Mouse (Mus musculus) neural tube, embryonic 12.5 days (tissue): ENCODE results near the gene Prr14. TPM values are rescaled to one million over a fixed set of nuclear protein-coding genes. Genes with fewer than 3 reads are reported as not detected.
"Not testable (repeated sequence)": the region's sequence is repeated elsewhere in the genome, so short reads cannot be mapped to it uniquely, and the experiment has no call there.

Source experiments
- ATAC-seq: fragments of 200-750 bp; cut with Nextera tagmentation; 2 replicates; pipeline ENCODE4 v1.8.0; 2017; ENCODE audit warnings: low read depth, mild to moderate bottlenecking, moderate TSS enrichment, moderate library complexity; ENCODE audit not compliant: low FRiP score
- H3K27ac ChIP-seq: fragments of 300-500 bp; sonication (generic); 2 replicates; pipeline ENCODE4 v1.5.1; 2016
- H3K27me3 ChIP-seq: fragments of 300-500 bp; sonication (generic); replicated peaks from 2 replicates; pipeline ENCODE4 v1.6.1; 2016; ENCODE audit warnings: mild to moderate bottlenecking
- H3K36me3 ChIP-seq: fragments of 300-500 bp; sonication (generic); 2 replicates; pipeline ENCODE4 v1.6.1; 2016; ENCODE audit warnings: mild to moderate bottlenecking
- H3K4me1 ChIP-seq: fragments of 300-500 bp; sonication (generic); 2 replicates; pipeline ENCODE4 v1.6.1; 2016
- H3K4me2 ChIP-seq: fragments of 300-500 bp; sonication (generic); replicated peaks from 2 replicates; pipeline ENCODE4 v1.6.1; 2016; ENCODE audit warnings: mild to moderate bottlenecking
- H3K4me3 ChIP-seq: fragments of 300-500 bp; sonication (generic); 2 replicates; pipeline ENCODE4 v1.5.1; 2016
- H3K9ac ChIP-seq: fragments of 300-500 bp; sonication (generic); 2 replicates; pipeline ENCODE4 v1.6.1; 2016; ENCODE audit warnings: mild to moderate bottlenecking
- H3K9me3 ChIP-seq: fragments of 300-500 bp; sonication (generic); 2 replicates; pipeline ENCODE4 v1.6.1; 2016; ENCODE audit warnings: mild to moderate bottlenecking
- WGBS: fragments of 180-500 bp; shearing (Covaris S2); methylation state at CpG from one replicate; pipeline ENCODE4 v1.1.7; 2016; 5-methylcytosine and 5-hydroxymethylcytosine counted together
- polyA plus RNA-seq: library from polyadenylated mRNA; unstranded; fragments of >200 nt; fragmentation: Nextera tagmentation; extraction: Ambion mirVana; gene quantifications from 2 replicates; pipeline ENCODE4 v1.2.1, GENCODE M21; 2016

The Prr14 gene
- polyA plus RNA-seq, 1 experiment from 2014 or later = 63.5 TPM

DNA sequence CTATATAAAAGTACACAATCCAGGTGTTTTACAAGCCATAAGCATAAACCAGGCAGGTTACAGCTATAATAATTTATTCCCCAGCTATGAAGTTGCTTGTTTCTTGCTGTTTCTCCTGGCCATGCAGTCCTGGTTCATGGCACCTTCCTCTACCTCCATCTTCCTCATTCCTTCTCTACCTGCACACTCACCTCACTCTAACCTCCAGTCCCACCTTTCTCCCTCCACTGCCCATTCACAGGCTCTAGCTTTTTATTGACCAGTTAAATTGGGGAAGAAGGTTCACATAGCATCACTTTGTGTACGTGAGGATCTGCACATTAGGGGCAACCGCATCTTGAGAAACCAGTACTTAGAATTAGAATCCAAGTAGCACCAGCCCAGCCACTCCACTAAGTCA lies 6.4 kb upstream of the Prr14 start:
- Histone ChIP-seq H3K27ac (no peak overlapping the region), H3K9me3 (0 out of 2 replicates have a peak, but pooled peaks cover 9% of the 10 kb centered on the region), H3K4me3 (no peak overlapping the region), H3K27me3 (no peaks in the 10 kb centered on the region), H3K4me1 (peaks cover 38% of the 10 kb centered on the region), H3K4me2 (no peak overlapping the region), H3K9ac (no peak overlapping the region), H3K36me3 (peaks cover 41% of the 10 kb centered on the region)
- 98% methylated on average over 2 of the region's 2 CpGs for WGBS
- ATAC-seq = no peak

- Histone ChIP-seq H3K4me1 (peaks cover 32% of the 10 kb centered on the region), H3K9ac (no peak overlapping the region), H3K36me3 (peaks cover 48% of the 10 kb centered on the region), H3K9me3 (0 out of 2 replicates have a peak, but pooled peaks cover 9% of the 10 kb centered on the region), H3K27ac (no peak overlapping the region), H3K4me3 (no peak overlapping the region), H3K4me2 (no peak overlapping the region), H3K27me3 (no peaks in the 10 kb centered on the region)
- ATAC-seq = no peak
- WGBS = 93% methylated on average over 7 of the region's 7 CpGs
Observed at GRCm38 (mm10) chr7:127454905-127455304, 4.5 kb upstream of the Prr14 start.

DNA sequence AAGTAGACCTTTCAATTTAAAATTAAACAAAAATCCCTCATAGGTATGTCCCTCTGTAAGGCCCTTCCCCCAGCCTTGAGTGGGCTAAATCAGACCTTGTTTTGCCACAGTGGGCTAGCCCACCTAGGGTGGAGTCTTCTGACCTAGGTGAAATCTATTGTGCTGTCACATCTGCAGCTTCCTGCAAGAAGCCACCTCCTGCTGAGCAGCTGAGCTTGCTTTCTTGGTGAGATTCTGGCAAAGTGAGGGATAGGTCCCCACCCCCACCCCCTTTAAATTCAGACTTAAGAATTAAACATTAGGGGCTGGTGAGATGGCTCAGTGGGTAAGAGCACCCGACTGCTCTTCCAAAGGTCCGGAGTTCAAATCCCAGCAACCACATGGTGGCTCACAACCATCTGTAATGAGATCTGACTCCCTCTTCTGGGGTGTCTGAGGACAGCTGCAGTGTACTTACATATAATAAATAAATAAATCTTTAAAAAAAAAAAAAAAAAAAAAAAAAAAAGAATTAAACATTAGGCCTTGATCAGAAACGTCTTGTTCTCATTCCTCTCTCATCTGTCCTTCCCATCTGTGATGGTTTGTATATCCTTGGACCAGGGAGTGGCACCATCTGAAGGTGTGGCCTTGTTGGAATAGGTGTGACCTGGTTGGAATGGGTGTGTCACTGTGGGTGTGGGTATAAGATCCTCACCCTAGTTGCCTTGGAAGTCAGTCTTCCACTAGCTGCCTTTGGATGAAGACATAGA lies 864 bp upstream of the Prr14 start:
- WGBS = 86% methylated on average over 3 of the region's 3 CpGs
- H3K9me3 ChIP-seq = not testable (repeated sequence)
- peaks cover 50% of the 10 kb centered on the region for H3K36me3 ChIP-seq

GRCm38 (mm10) chr7:127465191-127465590 lies 5.8 kb downstream of the Prr14 start:
- Histone ChIP-seq H3K4me1 (no peaks in the 10 kb centered on the region), H3K27me3 (no peaks in the 10 kb centered on the region), H3K4me2 (no peak overlapping the region), H3K9ac (no peak overlapping the region), H3K27ac (no peak overlapping the region), H3K4me3 (no peak overlapping the region), H3K36me3 (peaks cover 44% of the 10 kb centered on the region), H3K9me3 (no peaks in the 10 kb centered on the region)
- no peak for ATAC-seq
- WGBS = 95% methylated on average over 3 of the region's 3 CpGs

More for the DNA sequence above, 864 bp upstream of the Prr14 start:
- H3K27ac ChIP-seq, H3K4me1 ChIP-seq, H3K4me2 ChIP-seq, H3K27me3 ChIP-seq, H3K4me3 ChIP-seq, H3K9ac ChIP-seq, ATAC-seq: not testable (repeated sequence)

GRCm38 (mm10) chr7:127465670-127466069 lies 6.3 kb downstream of the Prr14 start:
- not testable (repeated sequence) for H3K9me3 ChIP-seq, H3K4me1 ChIP-seq, ATAC-seq, H3K27me3 ChIP-seq, H3K9ac ChIP-seq, H3K4me3 ChIP-seq, H3K4me2 ChIP-seq, H3K27ac ChIP-seq
- WGBS = 92% methylated on average over 2 of the region's 2 CpGs
- H3K36me3 ChIP-seq = peaks cover 40% of the 10 kb centered on the region

- Histone ChIP-seq H3K27ac (no peak overlapping the region), H3K4me2 (no peak overlapping the region), H3K27me3 (no peaks in the 10 kb centered on the region), H3K4me1 (no peaks in the 10 kb centered on the region), H3K9ac (no peak overlapping the region), H3K9me3 (no peaks in the 10 kb centered on the region), H3K4me3 (no peak overlapping the region), H3K36me3 (peaks cover 32% of the 10 kb centered on the region)
- 96% methylated on average over 4 of the region's 4 CpGs for WGBS
- no peak for ATAC-seq
Observed at GRCm38 (mm10) chr7:127466606-127467005, 7.2 kb downstream of the Prr14 start.

GRCm38 (mm10) chr7:127470011-127470715 lies 10.8 kb downstream of the Prr14 start:
- peak overlapping the region; percentile 89 for H3K4me3 ChIP-seq
- peak overlapping the region; percentile 91 for H3K4me2 ChIP-seq
- peak overlapping the region; percentile 96 for H3K27ac ChIP-seq
- no peaks in the 10 kb centered on the region for H3K27me3 ChIP-seq
- H3K4me1 ChIP-seq = peaks cover 10% of the 10 kb centered on the region
- peak; percentile 30 for ATAC-seq
- H3K9me3 ChIP-seq = no peaks in the 10 kb centered on the region
- H3K36me3 ChIP-seq = peaks cover 45% of the 10 kb centered on the region
- 11% methylated on average over 10 of the region's 10 CpGs for WGBS
- peak overlapping the region; percentile 94 for H3K9ac ChIP-seq

DNA sequence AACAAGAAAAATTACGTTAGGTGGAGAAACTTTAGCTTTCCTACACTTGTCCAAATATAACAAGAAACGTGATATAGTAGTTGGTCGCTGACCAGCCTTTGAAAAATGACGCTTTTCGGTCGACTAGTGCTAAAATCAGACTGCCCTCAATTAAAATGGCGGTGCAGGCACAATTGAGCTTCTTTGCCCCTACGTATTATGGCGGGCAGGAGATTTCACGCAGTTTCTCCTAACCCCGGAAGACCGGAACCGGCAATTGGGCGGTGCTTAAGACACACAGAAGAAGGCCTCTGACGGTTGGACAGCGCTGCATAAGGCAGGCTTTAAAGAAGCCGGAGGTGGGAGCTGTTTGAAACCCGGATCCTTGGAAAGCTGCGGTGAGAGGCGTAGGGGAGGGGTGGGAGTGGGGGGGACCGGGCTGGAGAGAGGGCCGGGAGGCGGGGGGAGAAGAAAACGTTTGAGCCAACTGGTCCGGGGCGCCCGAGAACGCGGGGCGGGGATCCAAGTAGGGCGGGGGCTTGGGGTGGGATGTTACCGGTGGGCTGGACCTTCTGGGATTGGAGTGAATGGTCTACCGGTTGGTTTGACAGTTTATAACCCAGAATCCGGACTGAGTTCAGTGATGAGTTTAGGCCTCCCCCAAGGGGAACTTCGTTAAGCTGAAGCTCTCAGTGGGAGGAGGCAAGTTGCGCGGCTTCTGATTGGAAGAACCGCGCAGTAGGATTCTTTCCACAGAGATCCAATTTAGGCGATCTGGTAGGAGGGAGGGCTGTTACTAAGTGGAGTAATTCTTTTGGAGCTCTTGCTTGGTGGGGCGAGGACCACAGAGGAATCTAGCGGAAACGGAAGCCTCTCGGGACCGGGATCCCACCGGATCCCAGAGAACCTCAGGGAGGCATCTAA lies 11.6 kb downstream of the Prr14 start:
- Histone ChIP-seq H3K9ac (peak overlapping the region; percentile 94), H3K27me3 (no peaks in the 10 kb centered on the region), H3K4me3 (peak overlapping the region; percentile 89), H3K4me1 (peaks cover 10% of the 10 kb centered on the region), H3K4me2 (peak overlapping the region; percentile 91), H3K27ac (peak overlapping the region; percentile 96), H3K9me3 (no peaks in the 10 kb centered on the region), H3K36me3 (peaks cover 47% of the 10 kb centered on the region)
- under 1% methylated on average over 45 of the region's 46 CpGs for WGBS
- peak; percentile 93 for ATAC-seq

DNA sequence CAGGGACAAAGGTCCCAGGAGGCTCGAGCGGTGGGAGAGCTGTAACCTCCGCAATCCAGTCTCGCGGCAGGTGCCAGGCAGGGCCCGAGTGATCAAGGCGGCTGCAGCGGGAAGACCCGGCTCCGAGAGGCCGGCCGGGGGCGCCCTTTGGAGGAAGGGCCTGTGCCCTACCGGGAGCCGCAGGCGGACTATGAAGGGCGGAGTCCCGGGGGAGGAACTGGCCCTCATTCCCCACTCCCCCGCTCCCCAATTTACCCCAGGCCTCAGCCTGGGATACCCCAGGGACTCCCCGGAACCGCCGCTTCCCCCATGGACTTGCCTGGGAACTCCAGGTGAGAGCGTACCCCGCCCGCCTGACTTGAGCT lies 12.2 kb downstream of the Prr14 start:
- peak overlapping the region; percentile 89 for H3K4me3 ChIP-seq
- H3K4me2 ChIP-seq = peak overlapping the region; percentile 91
- H3K36me3 ChIP-seq = peaks cover 50% of the 10 kb centered on the region
- no peaks in the 10 kb centered on the region for H3K27me3 ChIP-seq
- H3K4me1 ChIP-seq = peaks cover 10% of the 10 kb centered on the region
- no peaks in the 10 kb centered on the region for H3K9me3 ChIP-seq
- H3K9ac ChIP-seq = peak overlapping the region; percentile 94
- peak; percentile 49; the same call in 1 of the 2 replicates for ATAC-seq
- peak overlapping the region; percentile 96 for H3K27ac ChIP-seq
- WGBS = under 1% methylated on average over 25 of the region's 25 CpGs

DNA sequence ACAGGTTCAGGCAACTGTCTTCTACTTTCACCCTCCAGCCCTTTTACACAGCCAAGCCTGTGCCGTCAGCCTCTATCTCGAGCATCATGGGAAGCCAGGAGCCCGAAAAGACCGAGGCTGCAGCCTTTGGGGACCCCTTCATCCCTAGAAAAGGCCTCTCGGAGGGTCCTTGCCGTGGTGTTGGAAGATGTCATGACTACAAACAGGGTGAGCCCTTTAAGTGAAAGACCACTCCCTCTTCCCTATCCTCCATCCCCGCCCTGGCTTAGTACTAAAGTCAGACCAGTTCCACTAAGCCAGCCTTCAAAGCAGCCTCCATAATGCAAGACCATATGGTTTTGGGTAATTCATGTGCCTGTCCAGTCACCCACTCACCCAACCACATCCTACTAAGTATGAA lies 12.6 kb downstream of the Prr14 start:
- WGBS = 1% methylated on average over 7 of the region's 7 CpGs
- H3K9me3 ChIP-seq = no peaks in the 10 kb centered on the region
- peaks cover 50% of the 10 kb centered on the region for H3K36me3 ChIP-seq
- peak overlapping the region; percentile 89 for H3K4me3 ChIP-seq
- peak overlapping the region; percentile 91 for H3K4me2 ChIP-seq
- H3K9ac ChIP-seq = peak overlapping the region; percentile 94
- H3K27ac ChIP-seq = peak overlapping the region; percentile 96
- no peak for ATAC-seq
- H3K4me1 ChIP-seq = peaks cover 14% of the 10 kb centered on the region
- H3K27me3 ChIP-seq = no peaks in the 10 kb centered on the region

DNA sequence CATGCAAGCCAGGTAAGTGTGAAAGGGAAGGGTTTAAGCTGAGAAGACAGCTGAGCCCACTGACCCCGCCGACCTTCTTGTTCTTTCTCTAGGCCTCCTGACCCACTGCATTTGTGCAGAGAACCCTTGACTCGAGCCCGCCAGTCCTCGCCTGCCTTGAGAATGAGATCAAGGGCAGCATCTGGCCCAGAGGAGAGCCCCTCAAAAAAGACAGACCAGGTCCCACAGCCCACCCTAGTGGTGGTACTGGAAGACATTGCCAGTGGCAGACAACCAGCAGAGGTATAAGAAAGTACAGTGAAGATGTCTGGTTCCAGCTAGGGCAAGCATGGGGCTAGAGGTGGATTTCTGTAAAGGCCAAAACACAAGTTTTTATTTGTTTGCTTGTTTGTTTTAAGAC lies 14.3 kb downstream of the Prr14 start:
- peaks cover 38% of the 10 kb centered on the region for H3K36me3 ChIP-seq
- WGBS = 85% methylated on average over 5 of the region's 5 CpGs

More for the DNA sequence above, 14.3 kb downstream of the Prr14 start:
- no peak overlapping the region for H3K27ac ChIP-seq
- H3K4me2 ChIP-seq = no peak overlapping the region
- no peak for ATAC-seq
- no peaks in the 10 kb centered on the region for H3K9me3 ChIP-seq
- H3K4me1 ChIP-seq = peaks cover 19% of the 10 kb centered on the region
- H3K4me3 ChIP-seq = no peak overlapping the region
- H3K9ac ChIP-seq = no peak overlapping the region
- no peaks in the 10 kb centered on the region for H3K27me3 ChIP-seq
